Mouse (Mus musculus) cerebellum, adult (tissue): Measurements from ENCODE around the gene Barhl2.
A peak's percentile ranks its signal among the peaks of the same experiment; 100 is the strongest.

Experiments used
- ATAC-seq: cut with Nextera tagmentation; 2 replicates; pipeline ENCODE4 v1.9.2; 2017; ENCODE audit warnings: mild to moderate bottlenecking, moderate library complexity, mixed read lengths; ENCODE audit not compliant: insufficient number of reproducible peaks, low FRiP score, low TSS enrichment

Gene Barhl2

GRCm38 (mm10) chr5:106457986-106458476, at the start of gene Barhl2:
Gene Barhl2, minus strand, starts transcription at chr5:106458166.
- peak; percentile 14; the same call in 1 of the 2 replicates for ATAC-seq

- ATAC-seq, result no peak
Observed at GRCm38 (mm10) chr5:106506061-106506460, 48.1 kb upstream of the Barhl2 start.

GRCm38 (mm10) chr5:106502684-106503545, 44.9 kb upstream of the Barhl2 start:
- ATAC-seq, result no peak

GRCm38 (mm10) chr5:106502271-106502670, 44.3 kb upstream of the Barhl2 start:
- ATAC-seq, result no peak

GRCm38 (mm10) chr5:106491771-106492170, 33.8 kb upstream of the Barhl2 start:
- no peak for ATAC-seq

GRCm38 (mm10) chr5:106472105-106472500, 14.1 kb upstream of the Barhl2 start:
- no peak for ATAC-seq

- ATAC-seq, result no peak
Observed at GRCm38 (mm10) chr5:106471235-106472104, 13.5 kb upstream of the Barhl2 start.

- ATAC-seq, result no peak
Observed at GRCm38 (mm10) chr5:106465129-106465790, 7.3 kb upstream of the Barhl2 start.

- ATAC-seq, result no peak
Observed at GRCm38 (mm10) chr5:106464336-106465128, 6.6 kb upstream of the Barhl2 start.

GRCm38 (mm10) chr5:106463661-106464191, 5.8 kb upstream of the Barhl2 start:
- ATAC-seq, result peak; percentile 37

GRCm38 (mm10) chr5:106461913-106462312, 3.9 kb upstream of the Barhl2 start:
- ATAC-seq, result no peak

- ATAC-seq, result no peak
Observed at GRCm38 (mm10) chr5:106461431-106461830, 3.5 kb upstream of the Barhl2 start.

- ATAC-seq, result no peak
Observed at GRCm38 (mm10) chr5:106460535-106460934, 2.6 kb upstream of the Barhl2 start.

- no peak for ATAC-seq
Observed at GRCm38 (mm10) chr5:106460001-106460511, 2.1 kb upstream of the Barhl2 start.

GRCm38 (mm10) chr5:106459120-106459641, 1.2 kb upstream of the Barhl2 start:
- no peak for ATAC-seq

GRCm38 (mm10) chr5:106458477-106459119, 632 bp upstream of the Barhl2 start:
- peak; percentile 81 for ATAC-seq

- ATAC-seq, result no peak
Observed at GRCm38 (mm10) chr5:106457111-106457925, 648 bp downstream of the Barhl2 start.

- ATAC-seq, result no peak
Observed at GRCm38 (mm10) chr5:106455984-106456383, 2.0 kb downstream of the Barhl2 start.
